Mouse (Mus musculus): ENCODE data around the gene Rfk.
A peak's percentile ranks its signal among the peaks of the same experiment; 100 is the strongest.

The Rfk gene

DNA sequence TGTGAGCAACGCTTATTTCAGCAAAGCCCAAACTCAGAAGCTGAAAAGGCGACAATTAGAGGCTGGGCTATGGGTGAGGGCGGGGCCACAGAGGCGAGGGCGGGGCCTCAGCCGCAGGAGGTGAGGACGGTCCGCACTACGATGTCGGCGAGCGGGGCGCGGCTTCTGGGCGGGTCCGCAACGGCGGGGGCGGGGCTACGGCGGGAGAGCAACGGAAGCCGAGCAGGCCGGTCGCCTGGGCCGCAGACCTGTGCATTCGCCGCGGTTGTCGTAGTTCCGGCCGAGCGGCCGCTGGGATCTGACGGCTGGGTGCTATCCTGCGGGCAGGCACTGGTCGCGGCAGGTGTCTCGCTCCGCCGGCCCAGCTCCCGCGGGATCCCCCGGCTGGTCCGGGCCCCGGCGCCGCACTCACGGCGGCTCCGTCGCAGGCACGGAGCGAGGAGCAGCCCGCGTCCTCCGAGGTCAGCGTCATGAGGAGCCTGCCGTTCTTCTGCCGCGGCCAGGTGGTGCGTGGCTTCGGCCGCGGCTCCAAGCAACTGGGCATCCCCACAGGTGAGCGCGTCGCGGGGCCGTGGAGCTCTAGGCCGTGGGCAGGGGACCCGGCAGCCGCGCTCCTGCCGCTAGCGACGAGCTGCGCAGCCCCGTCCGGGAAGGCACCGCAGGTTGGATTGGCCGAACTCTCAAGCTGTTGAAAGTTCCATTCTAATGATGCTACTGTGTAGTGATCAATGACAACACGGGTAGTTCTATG lies at the start of gene Rfk:
Gene Rfk, plus strand, starts transcription at position 203 of the 751 bp plus-strand sequence.
- DNase-seq (ENCODE audit: extremely low spot score) = peak; percentile 96

DNA sequence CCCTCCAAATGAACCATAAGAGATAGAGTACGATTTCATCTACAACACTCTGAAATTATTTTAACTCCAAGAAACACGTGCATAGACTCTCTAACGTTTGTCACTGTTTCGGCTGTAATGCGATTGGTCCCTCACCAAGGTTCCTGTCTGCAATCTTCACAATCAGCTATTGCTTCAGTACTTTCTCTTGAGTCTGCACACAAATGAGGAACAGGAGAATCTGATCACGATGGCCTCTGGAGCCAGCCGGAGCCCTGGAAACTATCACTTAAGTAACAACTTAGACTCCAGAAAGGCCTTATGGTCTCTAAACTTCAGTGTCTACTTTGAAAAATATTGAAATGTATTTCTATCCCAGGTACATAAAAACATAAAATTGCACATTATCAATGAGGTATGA lies 49.0 kb upstream of the Rfk start:
- DNase-seq (ENCODE audit: extremely low spot score) = no peak

DNA sequence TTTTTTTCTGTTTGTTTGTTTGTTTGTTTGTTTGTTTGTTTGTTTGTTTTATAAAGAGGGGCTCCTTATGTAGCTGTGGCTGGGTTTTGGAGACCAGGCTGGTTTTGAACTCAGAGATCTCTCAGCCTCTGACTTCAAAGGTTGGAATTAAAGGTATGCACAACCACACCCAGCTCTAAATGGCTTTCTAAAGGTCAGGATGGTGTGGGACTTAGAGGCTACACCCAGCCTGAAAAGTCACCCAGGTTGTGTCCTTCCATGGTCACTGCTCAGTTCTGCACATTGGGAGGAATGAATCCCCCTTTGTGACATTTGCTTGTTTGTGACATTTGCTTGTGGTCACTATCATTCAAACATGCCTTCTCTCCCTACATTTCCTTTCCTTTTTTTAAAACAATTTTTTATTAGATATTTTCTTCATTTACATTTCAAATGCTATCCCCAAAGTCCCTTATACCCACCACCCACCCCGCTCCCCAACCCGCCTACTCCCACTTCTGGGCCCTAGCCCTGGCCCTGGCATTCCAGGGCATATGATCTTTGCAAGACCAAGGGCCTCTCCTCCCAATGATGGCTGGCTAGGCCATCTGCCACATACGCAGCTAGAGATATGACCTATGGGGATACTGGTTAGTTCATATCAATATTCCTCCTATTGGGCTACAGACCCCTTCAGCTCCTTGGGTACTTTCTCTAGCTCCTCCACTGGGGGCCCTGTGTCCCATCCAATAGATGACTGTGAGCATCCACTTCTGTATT lies 46.9 kb upstream of the Rfk start:
- no peak for DNase-seq (ENCODE audit: extremely low spot score)

DNA sequence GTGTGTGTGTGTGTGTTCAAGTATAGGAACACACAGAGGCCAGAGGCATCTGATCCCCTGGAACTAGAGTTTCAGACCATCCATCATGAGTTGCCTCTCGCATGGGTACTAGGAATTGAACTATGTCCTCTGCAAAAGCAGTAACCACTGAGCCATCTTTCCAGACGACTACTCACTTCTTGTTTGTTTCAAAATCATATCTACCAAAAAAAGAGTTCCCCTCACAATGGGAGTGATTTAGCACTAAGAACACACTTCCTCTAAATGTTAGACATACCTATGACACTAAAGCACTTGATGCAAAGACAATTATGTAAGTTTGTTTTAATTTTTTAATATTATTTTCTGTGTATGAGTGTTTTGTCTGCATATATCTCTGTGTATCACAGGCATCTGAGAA lies 46.0 kb upstream of the Rfk start:
- DNase-seq (ENCODE audit: extremely low spot score) = no peak

DNA sequence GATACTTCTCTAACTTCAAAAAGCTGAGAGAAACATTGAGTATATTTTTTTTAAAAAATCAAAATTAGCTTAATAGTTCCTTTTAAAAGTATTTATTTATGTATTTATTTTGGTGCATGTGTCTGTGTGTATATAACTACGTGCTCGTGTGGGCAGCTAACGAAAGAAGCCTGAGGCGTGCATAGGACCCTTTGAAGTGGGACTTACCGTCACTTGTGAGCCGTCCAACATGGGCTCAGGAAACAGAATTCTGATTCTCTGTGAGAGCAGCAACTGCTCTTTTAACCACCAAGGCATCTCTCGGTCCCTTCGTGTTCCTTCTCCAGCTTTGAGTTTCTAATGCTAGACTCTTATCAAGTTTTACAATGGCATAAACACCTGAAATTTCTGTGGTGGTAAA lies 40.1 kb upstream of the Rfk start:
- DNase-seq (ENCODE audit: extremely low spot score) = no peak

DNA sequence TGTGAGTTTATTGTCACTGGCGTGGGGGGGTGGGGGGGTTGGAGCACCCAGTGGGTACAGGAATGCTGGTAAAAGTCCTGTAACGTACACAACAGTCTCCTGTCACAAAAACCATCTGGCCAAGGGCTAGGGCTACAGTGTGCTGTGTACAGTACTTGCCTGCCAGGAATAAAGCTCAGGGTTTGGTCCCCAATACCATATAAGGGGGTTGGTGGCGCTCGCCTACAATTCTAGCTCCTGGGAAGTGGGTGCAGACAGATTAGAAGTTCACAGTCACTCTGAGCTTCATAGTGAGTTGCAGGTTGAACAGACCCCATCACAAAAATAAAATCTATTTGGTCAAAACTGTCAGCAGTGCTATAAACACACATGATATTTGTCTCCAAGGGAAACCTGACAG lies 39.5 kb upstream of the Rfk start:
- DNase-seq (ENCODE audit: extremely low spot score) = no peak

DNA sequence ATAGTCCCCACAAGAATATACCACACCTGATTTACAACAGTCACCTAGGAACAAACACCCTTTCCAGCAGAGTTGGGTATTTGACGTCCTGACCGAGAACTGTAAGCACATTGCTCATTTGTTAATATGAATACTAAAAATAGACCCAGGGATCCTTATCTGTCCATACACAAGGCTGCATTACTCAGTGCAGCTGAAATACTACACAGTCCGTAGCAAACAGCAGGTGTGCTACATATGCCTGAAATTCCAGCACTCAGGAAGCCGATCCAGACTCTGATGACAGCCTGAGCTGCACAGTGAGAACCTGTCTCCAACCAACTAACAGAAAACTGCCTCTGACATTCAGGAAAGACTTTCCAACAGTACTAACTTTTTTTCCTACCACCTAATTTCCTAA lies 39.0 kb upstream of the Rfk start:
- no peak for DNase-seq (ENCODE audit: extremely low spot score)

DNA sequence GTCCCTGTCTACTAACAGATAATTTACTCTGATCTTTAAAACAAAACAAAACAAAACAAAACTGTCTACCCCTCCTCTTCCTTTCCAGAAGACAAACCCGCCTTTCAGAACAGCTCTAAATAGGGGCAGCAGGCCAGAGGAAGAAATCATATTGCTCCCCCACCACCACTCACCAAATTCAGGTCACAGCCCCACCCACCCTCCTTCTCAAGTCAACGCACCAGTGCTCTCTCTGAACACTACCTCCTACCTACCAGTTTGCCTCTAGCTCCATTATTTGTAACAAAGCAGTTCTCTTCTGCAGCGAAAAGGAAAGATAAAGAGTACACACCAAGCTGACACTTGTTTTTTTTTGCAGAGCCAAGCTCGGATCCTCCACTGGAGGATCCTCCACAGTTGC lies 38.5 kb upstream of the Rfk start:
- DNase-seq (ENCODE audit: extremely low spot score) = no peak

DNA sequence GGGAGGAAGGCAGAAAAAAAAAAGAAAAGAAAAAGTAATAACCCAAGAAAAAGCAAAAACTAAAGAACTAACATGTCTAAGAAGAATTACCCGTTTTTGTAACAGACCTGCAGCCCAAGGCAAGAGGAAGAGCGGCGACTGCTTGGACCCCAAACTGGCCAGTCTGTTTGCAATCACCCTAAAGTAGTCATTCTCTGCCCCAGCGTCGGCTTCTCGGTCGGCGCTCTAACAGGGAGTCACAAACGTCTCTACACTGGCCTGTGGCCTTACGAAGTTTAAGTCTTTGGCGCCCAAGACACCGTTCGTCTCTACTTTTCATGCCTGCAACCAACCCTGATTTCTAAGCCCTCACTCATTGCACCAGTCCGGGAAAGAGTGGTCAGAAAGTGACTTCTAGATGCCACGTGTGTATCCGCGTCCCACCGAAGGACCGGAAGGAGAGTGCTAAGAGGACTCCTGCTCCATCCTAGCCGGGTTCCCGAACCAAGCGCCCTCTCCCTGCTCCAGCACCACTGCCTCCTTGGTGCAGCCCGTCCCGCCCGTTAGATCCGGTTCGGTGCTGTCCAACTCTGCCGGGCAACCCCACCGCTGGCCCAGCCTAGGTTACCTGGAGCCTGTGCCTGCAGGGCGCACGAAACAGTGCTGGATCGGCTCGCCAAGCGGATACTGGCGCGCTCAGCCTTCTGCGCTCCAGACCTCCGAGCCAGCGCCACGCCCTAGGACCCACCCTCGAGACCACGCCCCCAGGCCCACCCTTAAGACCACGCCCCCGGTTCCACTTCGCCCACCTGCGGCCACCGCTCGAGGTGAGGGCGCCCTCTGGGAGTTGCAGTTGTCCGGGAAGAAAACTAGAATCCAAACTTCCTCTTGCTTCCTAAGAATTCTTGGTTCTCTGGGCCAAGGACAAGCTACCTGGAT lies 37.6 kb upstream of the Rfk start:
- DNase-seq (ENCODE audit: extremely low spot score) = peak; percentile 81

DNA sequence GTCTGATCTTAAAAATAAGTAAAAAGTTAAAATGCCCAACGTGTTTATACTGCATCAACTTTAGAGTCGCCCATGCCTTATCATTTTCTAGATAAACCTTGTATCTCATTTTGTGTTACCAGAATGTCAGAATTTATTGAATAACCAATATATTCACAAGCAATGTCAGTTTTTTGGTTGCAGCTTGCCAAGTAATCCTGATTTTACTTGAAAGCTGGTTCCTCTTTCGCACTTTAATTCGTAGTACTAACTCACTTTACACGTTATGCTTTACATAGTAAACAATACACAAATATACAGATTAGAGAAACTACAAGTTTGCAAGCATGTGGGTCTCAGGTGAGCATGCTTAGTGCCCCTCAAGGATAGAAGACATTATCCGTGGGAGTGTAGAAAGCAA lies 36.9 kb upstream of the Rfk start:
- DNase-seq (ENCODE audit: extremely low spot score) = no peak

DNA sequence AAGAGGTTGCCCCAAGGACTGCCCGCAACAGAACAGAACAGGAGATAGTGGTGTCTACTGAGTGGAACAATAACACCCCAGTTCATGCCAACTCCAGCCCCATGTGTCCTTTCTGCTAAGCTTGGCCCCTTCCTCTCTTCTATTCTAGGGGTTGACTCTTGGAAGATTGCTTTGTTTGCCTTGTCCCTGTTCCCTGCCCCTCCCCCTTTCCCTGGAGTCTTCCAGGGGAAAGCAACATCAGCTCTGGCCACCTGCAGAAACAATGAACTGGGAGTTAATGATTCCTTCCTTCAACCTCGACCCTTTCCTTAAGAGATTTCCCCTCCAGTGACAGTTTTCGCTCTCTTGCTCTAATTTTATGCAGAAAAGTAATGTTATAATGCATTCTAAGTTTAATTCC lies 36.5 kb upstream of the Rfk start:
- no peak for DNase-seq (ENCODE audit: extremely low spot score)

DNA sequence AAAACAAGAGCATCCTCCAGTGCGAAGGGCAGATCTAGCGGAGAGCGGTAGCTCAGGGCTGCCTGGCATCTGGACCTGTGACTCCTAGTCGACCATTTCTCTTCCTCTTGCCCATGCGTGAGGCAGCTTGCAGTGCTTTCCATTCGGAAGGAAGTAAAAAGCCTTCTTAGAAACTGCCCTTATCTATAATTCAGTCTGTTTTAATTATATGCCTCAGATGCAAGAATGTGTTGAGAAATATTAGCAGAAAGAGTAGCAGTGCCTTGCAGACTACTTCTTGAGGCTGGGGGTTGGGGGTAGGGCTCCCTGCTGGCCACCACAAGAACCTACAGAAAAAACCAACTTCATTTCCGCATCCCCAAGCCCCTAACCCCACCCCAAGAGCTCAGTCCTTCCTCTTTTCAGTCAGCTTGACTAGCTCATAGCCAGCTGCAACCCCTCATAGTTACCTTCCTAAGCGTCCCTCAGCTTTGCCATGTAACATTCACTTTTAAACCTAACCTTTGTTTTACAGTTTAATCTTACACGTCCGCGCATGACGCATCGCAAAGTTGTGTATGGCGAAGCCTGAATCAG lies 34.4 kb upstream of the Rfk start:
- no peak for DNase-seq (ENCODE audit: extremely low spot score)

DNA sequence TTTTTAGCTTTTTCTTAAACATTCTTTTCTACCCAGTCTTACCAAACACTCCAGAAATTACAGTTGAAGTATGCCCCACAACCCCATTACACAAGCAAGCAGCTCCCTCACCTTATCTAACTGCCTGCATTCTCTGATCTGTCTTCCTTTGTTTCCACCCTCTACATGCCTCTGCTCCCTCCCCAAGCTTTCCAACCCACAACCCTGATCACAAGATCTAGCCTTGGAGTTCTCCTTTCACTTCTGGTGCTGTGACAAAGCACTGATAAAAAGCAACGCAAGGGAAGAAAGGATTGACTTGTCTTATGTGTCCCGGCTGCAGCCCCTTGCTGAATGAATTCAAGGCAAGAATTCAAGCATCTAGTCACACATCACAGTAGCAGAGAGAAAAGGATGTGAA lies 32.7 kb upstream of the Rfk start:
- DNase-seq (ENCODE audit: extremely low spot score) = no peak

DNA sequence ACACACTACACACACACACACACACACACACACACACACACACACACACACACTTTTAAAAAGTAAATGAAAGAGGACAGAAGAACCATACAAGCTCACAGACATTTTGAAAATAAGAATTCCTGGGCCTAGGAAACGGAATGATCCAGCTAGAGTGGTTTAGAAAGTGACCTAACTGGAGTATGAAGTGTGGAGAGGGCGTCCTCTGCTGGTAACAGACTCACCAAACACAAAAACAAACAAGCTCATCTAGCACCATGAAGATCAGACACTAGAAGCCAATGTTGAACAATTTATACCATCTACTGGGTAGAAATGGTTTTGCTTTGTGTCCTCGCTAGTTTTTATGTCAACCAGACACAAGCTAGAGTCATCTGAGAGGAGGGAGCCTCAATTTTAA lies 29.1 kb upstream of the Rfk start:
- DNase-seq (ENCODE audit: extremely low spot score) = peak; percentile 17

DNA sequence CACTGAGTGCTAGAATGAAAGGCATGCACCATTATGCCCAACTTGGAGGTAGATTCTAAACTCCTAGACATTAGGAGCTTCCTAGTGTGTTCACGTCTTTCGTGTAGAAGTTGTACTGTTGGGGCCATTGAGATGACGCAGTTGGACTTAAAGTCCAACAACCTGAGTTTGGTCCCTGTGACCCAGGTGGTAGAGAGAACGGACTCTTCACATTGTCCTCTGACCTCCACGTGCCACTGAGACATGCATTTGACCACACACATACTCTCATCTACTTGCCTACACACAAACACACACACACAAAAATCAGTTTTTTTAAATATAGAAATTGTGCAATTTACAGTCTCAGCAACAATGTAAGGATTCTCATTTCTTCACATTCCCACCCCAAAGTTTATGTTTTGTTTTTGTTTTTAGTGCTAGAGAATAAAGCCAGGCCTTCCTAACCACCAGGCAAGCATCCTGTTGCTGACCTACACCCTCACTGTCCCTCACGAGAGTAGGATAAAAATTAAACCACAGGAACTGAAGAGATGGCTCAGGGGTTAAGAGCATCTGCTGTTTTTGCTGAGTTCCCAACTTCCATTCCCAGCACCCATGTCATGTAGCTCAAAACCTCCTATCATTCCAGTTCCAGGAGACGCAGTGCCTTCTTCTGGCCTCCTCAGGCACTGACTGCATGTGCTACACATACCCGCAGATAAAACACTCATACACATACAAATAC lies 27.3 kb upstream of the Rfk start:
- no peak for DNase-seq (ENCODE audit: extremely low spot score)

DNA sequence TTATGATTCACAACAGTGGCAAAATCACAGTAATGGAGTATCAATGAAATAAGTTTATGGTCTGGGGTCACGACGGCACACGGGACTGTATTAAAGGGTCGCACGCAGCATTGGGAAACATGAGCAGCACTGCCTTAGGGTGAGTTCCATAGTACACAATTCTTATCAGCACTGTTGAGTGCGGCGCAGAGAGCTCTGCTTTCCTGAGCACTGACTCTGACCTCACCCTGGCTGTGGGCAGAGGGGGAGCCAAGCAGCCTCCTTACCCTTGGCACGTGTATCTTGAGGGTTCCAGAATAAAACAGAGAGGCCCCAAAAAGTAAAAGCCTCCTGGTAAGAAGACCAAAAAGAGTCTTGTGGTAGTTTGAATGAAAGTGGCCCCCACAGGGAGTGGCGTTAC lies 25.3 kb upstream of the Rfk start:
- no peak for DNase-seq (ENCODE audit: extremely low spot score)

DNA sequence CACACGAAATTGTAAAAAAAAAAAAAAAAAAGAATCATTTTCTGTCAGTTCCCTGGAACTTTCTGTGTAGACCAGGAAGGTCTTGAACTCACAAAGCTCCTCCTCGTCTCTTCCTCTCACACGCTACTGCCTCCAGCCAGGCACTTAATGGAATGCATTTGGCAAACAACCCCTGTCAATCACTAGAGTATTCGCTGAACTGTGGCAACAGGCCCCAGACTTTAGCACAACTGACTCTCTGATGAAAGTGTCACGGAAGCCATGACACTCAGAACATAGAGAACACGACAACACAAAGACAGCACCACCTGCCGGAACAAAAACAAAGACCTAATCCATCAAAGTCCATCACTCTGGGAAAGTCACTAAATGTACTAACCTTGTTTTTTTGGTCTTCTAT lies 24.3 kb upstream of the Rfk start:
- DNase-seq (ENCODE audit: extremely low spot score) = no peak

DNA sequence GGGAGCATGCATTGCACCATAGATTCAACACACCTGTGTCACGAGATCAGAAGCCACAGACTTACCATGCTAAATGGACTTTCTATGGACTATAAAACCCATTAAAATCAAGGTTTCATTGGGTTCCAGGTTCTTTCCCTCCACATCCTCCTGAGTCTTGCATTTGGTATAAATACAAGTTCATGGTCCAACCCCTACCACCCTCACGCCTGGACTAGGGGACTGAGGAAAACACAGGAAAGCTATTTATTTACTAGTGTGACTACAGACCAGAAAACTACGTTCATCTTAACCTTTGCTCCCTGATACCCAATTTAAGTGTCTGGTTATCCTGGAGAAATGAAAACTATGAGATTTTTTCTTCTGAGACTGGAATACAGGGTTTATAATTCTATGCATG lies 21.1 kb upstream of the Rfk start, which contains the start of gene Gcnt1:
Gene Gcnt1, minus strand, starts transcription at position 144 of the 400 bp plus-strand sequence.
- no peak for DNase-seq (ENCODE audit: extremely low spot score)

DNA sequence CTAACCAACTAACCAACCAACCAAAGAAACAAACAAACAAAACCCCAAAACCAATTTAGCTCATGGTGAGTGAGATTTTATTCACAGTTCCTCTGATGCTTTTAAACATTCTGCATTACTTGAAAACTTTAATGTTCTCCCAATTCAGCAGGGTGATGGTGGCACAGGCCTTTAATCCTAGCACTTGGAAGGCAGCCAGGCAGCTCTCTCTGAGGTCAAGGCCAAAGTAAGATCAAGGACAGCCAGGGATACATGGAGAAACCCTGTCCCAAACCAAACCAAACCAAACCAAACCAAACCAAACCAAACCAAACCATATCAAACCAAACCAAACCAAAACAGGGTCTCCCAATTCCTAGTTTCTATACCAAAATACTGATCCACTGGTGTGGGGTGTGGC lies 15.0 kb upstream of the Rfk start:
- no peak for DNase-seq (ENCODE audit: extremely low spot score)

DNA sequence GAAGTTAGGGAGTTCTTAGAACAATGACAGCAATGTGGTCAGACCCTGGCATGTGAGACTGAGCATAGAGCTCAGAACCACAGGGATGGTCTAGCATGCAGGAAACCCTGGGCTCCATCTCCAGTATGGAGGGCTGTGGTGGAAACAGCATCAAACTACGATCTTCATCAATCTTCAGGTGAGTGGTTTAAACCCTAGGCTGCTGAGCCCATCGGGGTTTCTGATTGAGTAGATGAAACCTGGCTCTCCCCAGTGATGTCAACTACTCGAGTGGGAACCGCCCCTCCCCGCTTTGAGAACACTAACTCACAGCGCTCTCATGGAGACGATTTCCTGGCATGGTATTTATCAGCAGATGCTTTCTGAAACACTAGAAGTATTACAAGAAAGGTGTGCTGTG lies 13.3 kb upstream of the Rfk start:
- no peak for DNase-seq (ENCODE audit: extremely low spot score)

DNA sequence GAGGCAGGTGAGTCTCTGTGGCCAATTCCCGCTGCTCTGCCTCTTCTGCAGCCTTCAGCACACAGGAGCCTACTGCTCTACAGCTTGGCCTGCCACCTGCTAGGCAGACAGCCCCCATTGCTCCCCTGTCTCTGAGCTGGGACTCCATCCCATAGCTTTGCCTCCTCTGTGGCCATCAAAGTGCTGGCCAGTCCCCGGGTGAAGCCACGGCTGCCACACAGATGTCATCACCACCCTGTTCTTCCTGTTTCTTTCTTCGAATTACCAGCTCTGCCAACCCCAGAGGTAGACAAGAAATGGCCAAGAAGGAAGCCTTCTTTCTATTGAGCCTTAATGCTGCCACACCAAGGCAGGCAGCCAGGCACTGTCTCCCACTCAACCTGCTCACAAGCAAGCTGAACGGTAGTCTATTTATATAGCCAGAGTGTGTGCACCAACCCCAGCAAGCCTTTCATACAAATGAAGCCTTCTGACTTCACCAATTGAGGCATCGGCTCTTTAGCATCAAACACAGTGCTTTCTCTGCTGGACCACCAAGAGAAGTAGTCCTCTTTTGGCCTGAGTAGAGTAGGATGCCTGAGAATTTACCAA lies 10.9 kb upstream of the Rfk start:
- no peak for DNase-seq (ENCODE audit: extremely low spot score)
